Mouse (Mus musculus): Measurements from ENCODE around the gene Senp6. TPM values are rescaled to one million over a fixed set of nuclear protein-coding genes. Genes with fewer than 3 reads are reported as not detected.

Senp6 gene
- total RNA-seq, 1 experiment from 2014 or later, result 158 TPM

Other genes starting within 250 kb of the Senp6 start
- gene Filip1, start 54.1 kb upstream of the Senp6 start, total RNA-seq (2017), result 1.9 TPM in 1 of 3 replicates, not detected in the others
- gene Myo6, start 98.1 kb downstream of the Senp6 start, total RNA-seq (2017), result 19.1 to 66.2 TPM (median 33.2 TPM) in 3 replicates